Comparison of ENCODE assay signal across 8 mouse cellular contexts in the genomic region with DNA sequence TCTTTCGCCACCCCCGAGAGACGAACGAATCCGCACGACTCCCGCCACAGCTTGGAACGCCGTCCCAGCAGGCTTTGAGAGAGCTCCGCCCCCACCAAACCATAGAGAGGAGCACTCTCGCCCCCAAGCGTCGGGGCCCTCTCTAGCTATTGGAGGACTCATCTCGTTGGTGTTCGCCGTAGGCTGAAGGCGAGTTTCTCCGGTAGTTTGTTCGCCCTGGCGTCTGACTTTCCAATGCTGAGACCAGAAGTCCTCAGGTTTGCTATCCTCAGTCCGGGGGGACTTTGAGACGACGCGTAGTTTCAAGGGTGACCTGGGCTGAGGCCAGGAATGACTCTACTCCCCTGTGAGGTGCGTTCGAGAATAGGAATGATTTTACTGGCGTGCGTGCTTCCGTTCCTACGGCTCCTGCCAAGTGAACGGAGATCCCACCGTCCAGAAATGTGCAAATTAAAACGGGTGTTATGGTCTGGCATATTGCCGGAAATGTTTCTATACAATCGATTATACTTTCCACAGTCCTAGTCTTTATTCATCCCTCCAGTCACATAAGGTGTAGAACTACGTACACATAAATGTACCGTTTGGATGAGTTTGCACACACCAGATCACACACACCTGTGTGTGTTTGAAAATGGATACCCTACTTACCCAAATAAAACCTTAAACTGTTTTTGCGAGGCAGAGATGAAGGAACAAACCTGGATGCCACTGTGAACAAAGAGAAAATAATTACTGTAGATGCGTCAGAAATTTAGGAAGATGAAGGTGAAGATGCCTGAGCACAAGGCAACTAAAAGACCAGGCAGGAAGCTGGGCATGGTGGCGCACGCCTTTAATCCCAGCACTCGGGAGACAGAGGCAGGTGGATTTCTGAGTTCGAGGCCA. TPM values are rescaled to one million over a fixed set of nuclear protein-coding genes. Genes with fewer than 3 reads are reported as not detected.
DNase-seq lines count a peak whose midpoint lies in the region; ATAC-seq and TF ChIP-seq lines count a peak whose summit lies in the region.

TSS of gene BC055324 (minus strand) at position 76 of the 888 bp plus-strand sequence.
TSS of gene Mettl18 (plus strand) at position 169 of the 888 bp plus-strand sequence.

- no peaks in the 10 kb centered on the region for H3K9me3 ChIP-seq in hindbrain, embryonic 13.5 days

- POLR2A ChIA-PET in Patski (lab: Charles Lee) = no interaction called here

- no peaks in the 10 kb centered on the region for H3K36me3 ChIP-seq in hindbrain, embryonic 13.5 days

- peaks cover 18% of the 10 kb centered on the region for H3K4me1 ChIP-seq in hindbrain, embryonic 13.5 days (replicated peaks)

- H3K4me3 ChIP-seq in hindbrain, embryonic 13.5 days = peak within 1 kb of the TSS; percentile 80

- DNase-seq in Patski (ENCODE audit: low read depth, low spot score) = peak; percentile 68
- peak; percentile 92 for DNase-seq in cerebellum, postnatal 14 days
- DNase-seq in frontal cortex, postnatal 14 days (ENCODE audit: low spot score in 2 of 2) = peak; percentile 77 to 81
- peak; percentile 80 to 82 for DNase-seq in layer of hippocampus, postnatal 25 days (ENCODE audit: extremely low spot score in 1 of 2, low spot score in 1 of 2)
- peak; percentile 89 for DNase-seq in lung, postnatal 25 days (ENCODE audit: low spot score)
- DNase-seq in retina, embryonic 14.5 days (ENCODE audit: low spot score) = peak; percentile 96
- peak; percentile 91 for DNase-seq in thymus, postnatal 4 days

- H3K4me2 ChIP-seq in hindbrain, embryonic 13.5 days = peak within 1 kb of the TSS; percentile 79

- H3K9ac ChIP-seq in hindbrain, embryonic 13.5 days = peak within 1 kb of the TSS; percentile 82

- in situ Hi-C loops in Patski (cut with MboI; ENCODE audit: low pct_unique_long_range_greater_than_20kb) = no loop called here

- peak within 1 kb of the TSS; percentile 90 for H3K27ac ChIP-seq in hindbrain, embryonic 13.5 days

- no peak for TF ChIP-seq CTCF in Patski (IDR thresholded peaks at IDR 0.05)

- CTCF ChIA-PET in Patski (lab: Charles Lee) = interaction anchor here (0.9 kb wide), 1 partner anchor 144 kb away, joined by 3 read pairs; no protein-coding TSS in a partner anchor

- H3K27me3 ChIP-seq in Patski = no peaks in the 10 kb centered on the region
- no peaks in the 10 kb centered on the region for H3K27me3 ChIP-seq in hindbrain, embryonic 13.5 days

- WGBS in hindbrain, embryonic 13.5 days = 3% methylated on average over 43 of the region's 43 CpGs

- ATAC-seq in Patski = peak; percentile 82
- ATAC-seq in hindbrain, embryonic 13.5 days (ENCODE audit: low FRiP score) = peak; percentile 99

RNA-seq across cellular contexts. Expression of gene BC055324, which starts in this region (rescaled TPM):
- 8.0 TPM for polyA plus RNA-seq in Patski (2021)
- polyA plus RNA-seq in hindbrain, embryonic 13.5 days (2015; fragmentation: Nextera tagmentation; extraction: Ambion mirVana) = 7.8 and 8.4 TPM in 2 replicates
- total RNA-seq in layer of hippocampus, postnatal 25 days (2021) = 1 to 10 TPM in 1 of 2 experiments, under 1 TPM in 1; 0.70 to 2.0 TPM

RNA-seq across cellular contexts. Expression of gene Mettl18, which starts in this region (rescaled TPM):
- 6.6 TPM for polyA plus RNA-seq in Patski (2021)
- 7.3 and 8.5 TPM in 2 replicates for polyA plus RNA-seq in hindbrain, embryonic 13.5 days (2015; fragmentation: Nextera tagmentation; extraction: Ambion mirVana)
- 1 to 10 TPM; 5.9 to 6.2 TPM for total RNA-seq in layer of hippocampus, postnatal 25 days (2021)

Comparison
In these comparisons a context has a peak if more than half of its experiments do, and no peak if none do; other contexts are left out.
1. Peak in every context shown above with its lines: DNase-seq, ATAC-seq, H3K4me3 ChIP-seq and H3K27ac ChIP-seq.